Mouse (Mus musculus) thymus, adult 2 months (tissue): ENCODE data around the gene Narfl.

Experiments used
- CTCF ChIP-seq: fragments of 200-500 bp; IDR thresholded peaks from 2 replicates; pipeline ENCODE4 v1.5.1; 2012; ENCODE audit warnings: mild to moderate bottlenecking, control low read depth, low read length, moderate library complexity, borderline replicate concordance; ENCODE audit not compliant: control insufficient read depth, poor library complexity, insufficient read depth; ENCODE audit errors: extremely low read depth
- POLR2A ChIP-seq: fragments of 200-500 bp; IDR thresholded peaks from 2 replicates; pipeline ENCODE4 v1.6.1; 2012; ENCODE audit warnings: mild to moderate bottlenecking, low read length, control low read depth, moderate library complexity; ENCODE audit not compliant: control insufficient read depth, poor library complexity, insufficient read depth; ENCODE audit errors: extremely low read depth

GRCm38 (mm10) chr17:25823452-25823851, 49.9 kb downstream of the Narfl start, which contains the start of gene Wdr24:
- TF ChIP-seq POLR2A (no peak; the same call in 1 of the 2 replicates), CTCF (no peak)
